Mouse (Mus musculus) hindbrain, embryonic 10.5 days (tissue): ENCODE measurements around the gene Gm14305. TPM values are rescaled to one million over a fixed set of nuclear protein-coding genes. Genes with fewer than 3 reads are reported as not detected.
"Not testable (repeated sequence)": the region's sequence is repeated elsewhere in the genome, so short reads cannot be mapped to it uniquely, and the experiment has no call there.

Experiments
- DNase-seq: peaks from one replicate; pipeline ENCODE4 v3.0.0-alpha.2; 2017; ENCODE audit warnings: low spot score
- H3K27ac ChIP-seq: fragments of 300-500 bp; sonication (generic); 2 replicates; pipeline ENCODE4 v1.5.1; 2016; ENCODE audit warnings: mild to moderate bottlenecking, moderate library complexity
- H3K27me3 ChIP-seq: fragments of 300-500 bp; sonication (generic); 2 replicates; pipeline ENCODE4 v1.6.1; 2016; ENCODE audit warnings: mild to moderate bottlenecking; ENCODE audit not compliant: poor library complexity, insufficient read depth, severe bottlenecking
- H3K36me3 ChIP-seq: fragments of 300-500 bp; sonication (generic); 2 replicates; pipeline ENCODE4 v1.6.1; 2016; ENCODE audit warnings: mild to moderate bottlenecking, moderate library complexity
- H3K4me1 ChIP-seq: fragments of 300-500 bp; sonication (generic); replicated peaks from 2 replicates; pipeline ENCODE4 v1.6.1; 2016; ENCODE audit warnings: mild to moderate bottlenecking
- H3K4me3 ChIP-seq: fragments of 300-500 bp; sonication (generic); 2 replicates; pipeline ENCODE4 v1.5.1; 2016; ENCODE audit warnings: mild to moderate bottlenecking, moderate library complexity
- H3K9me3 ChIP-seq: fragments of 300-500 bp; sonication (generic); 2 replicates; pipeline ENCODE4 v1.6.1; 2016; ENCODE audit warnings: mild to moderate bottlenecking, moderate library complexity
- WGBS: fragments of 180-500 bp; shearing (Covaris S2); methylation state at CpG from one replicate; pipeline ENCODE4 v1.1.7; 2016; 5-methylcytosine and 5-hydroxymethylcytosine counted together
- polyA plus RNA-seq: library from polyadenylated mRNA; unstranded; fragments of >200 nt; fragmentation: Nextera tagmentation; extraction: Ambion mirVana; gene quantifications from 2 replicates; pipeline ENCODE4 v1.2.1, GENCODE M21; 2016

Gm14305 gene
- polyA plus RNA-seq: 22.3 and 27.2 TPM in 2 replicates

DNA sequence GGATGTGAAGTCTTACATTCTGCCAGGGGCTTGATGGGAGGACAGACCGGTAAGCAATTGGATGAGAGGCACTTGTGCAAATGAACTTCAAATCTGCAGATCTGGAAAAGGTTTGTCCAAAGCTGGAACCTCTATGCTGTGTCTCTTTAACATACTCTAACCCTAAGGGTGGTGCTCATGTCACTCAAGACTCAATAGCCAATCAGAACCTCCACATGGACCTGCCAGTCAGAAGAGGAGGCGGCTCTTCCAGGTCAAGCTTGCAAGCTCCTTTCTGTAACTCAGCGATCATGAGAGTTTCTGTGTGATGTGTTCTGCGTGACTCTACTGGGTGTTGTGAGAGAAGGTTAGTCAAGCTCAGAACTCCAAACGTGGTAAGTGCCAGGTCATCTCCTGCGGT lies at the start of gene Gm14305:
Gene Gm14305 (plus strand): TSS at position 278 of the 400 bp plus-strand sequence.
- Histone ChIP-seq H3K27ac (peak within 1 kb of the TSS; percentile 53; the same call in 1 of the 2 replicates), H3K4me3 (peak within 1 kb of the TSS; percentile 53)
- not testable (repeated sequence) for DNase-seq, H3K36me3 ChIP-seq, H3K27me3 ChIP-seq, H3K9me3 ChIP-seq, H3K4me1 ChIP-seq
- WGBS: 0% methylated on average over 4 of the region's 6 CpGs

- DNase-seq, H3K4me1 ChIP-seq, H3K27me3 ChIP-seq, H3K9me3 ChIP-seq, H3K27ac ChIP-seq, H3K36me3 ChIP-seq, H3K4me3 ChIP-seq: not testable (repeated sequence)
- no CpG with 5 or more reads among the region's 6 CpGs for WGBS
Measured at GRCm38 (mm10) chr2:176670222-176670621, 37.9 kb upstream of the Gm14305 start, which contains the start of gene Zfp973. Gene Zfp973, plus strand, starts transcription at chr2:176670522.

Other genes with a start within 250 kb of the Gm14305 start
- gene Gm14434, start 221.5 kb upstream of the Gm14305 start, polyA plus RNA-seq: 8.9 and 13.9 TPM in 2 replicates
- not detected in 2 replicates for gene Zfp967, start 187.3 kb upstream of the Gm14305 start, polyA plus RNA-seq
- gene Gm14308, start 72.0 kb upstream of the Gm14305 start, polyA plus RNA-seq: 7.8 and 18.2 TPM in 2 replicates
- gene Zfp973, start 37.8 kb upstream of the Gm14305 start, polyA plus RNA-seq: 5.9 and 9.4 TPM in 2 replicates
- gene Gm14295, start 90.3 kb downstream of the Gm14305 start, polyA plus RNA-seq: 10.6 and 12.2 TPM in 2 replicates
- not detected in 2 replicates for gene Gm14408, start 122.8 kb downstream of the Gm14305 start, polyA plus RNA-seq
- gene Gm14296, start 219.5 kb downstream of the Gm14305 start, polyA plus RNA-seq: 7.8 and 11.0 TPM in 2 replicates